Mouse (Mus musculus) kidney, adult 2 months (tissue): ENCODE results near the gene B430306N03Rik.

Experiments
- CTCF ChIP-seq: fragments of 200-500 bp; conservative IDR thresholded peaks from 2 replicates; pipeline ENCODE4 v1.5.1; 2011; ENCODE audit warnings: low read depth, mild to moderate bottlenecking, control low read depth, low read length, moderate library complexity, mixed read lengths; ENCODE audit not compliant: insufficient read depth, insufficient read length
- POLR2A ChIP-seq: fragments of 200-500 bp; IDR thresholded peaks from one replicate; pipeline ENCODE4 v1.6.1; 2011; ENCODE audit warnings: low read depth, low read length, control low read depth

- TF ChIP-seq CTCF (no peak), POLR2A (no peak)
These were observed 15.7 kb upstream of the B430306N03Rik start for GRCm38 (mm10) chr17:48300199-48300598.
